ENCODE assay signal across 8 mouse cellular contexts in genomic region chr5:106573742-106574559, GRCm38 (mm10). TPM values are rescaled to one million over a fixed set of nuclear protein-coding genes. Genes with fewer than 3 reads are reported as not detected.
A peak's percentile ranks its signal among the peaks of the same experiment; 100 is the strongest.
DNase-seq lines count a peak whose midpoint lies in the region; ATAC-seq and TF ChIP-seq lines count a peak whose summit lies in the region.

No protein-coding gene starts in this region.

- H3K27me3 ChIP-seq in kidney, embryonic 15.5 days = peaks cover 76% of the 10 kb centered on the region
- H3K27me3 ChIP-seq in embryonic facial prominence, embryonic 10.5 days (replicated peaks; ENCODE audit: low read depth, poor library complexity, severe bottlenecking) = peaks cover 76% of the 10 kb centered on the region
- peaks cover 75% of the 10 kb centered on the region for H3K27me3 ChIP-seq in hindbrain, embryonic 10.5 days (ENCODE audit: insufficient read depth, poor library complexity, severe bottlenecking)
- peaks cover 24% of the 10 kb centered on the region for H3K27me3 ChIP-seq in liver, postnatal 0 days (ENCODE audit: insufficient read depth, low read length)
- no peaks in the 10 kb centered on the region for H3K27me3 ChIP-seq in stomach, embryonic 14.5 days (ENCODE audit: control insufficient read depth, insufficient read depth, low read length)

- peak overlapping the region; percentile 97 for H3K4me2 ChIP-seq in kidney, embryonic 15.5 days
- peak overlapping the region; percentile 98 for H3K4me2 ChIP-seq in liver, postnatal 0 days (ENCODE audit: low read depth, low read length)
- H3K4me2 ChIP-seq in stomach, embryonic 14.5 days (replicated peaks; ENCODE audit: low read depth, low read length) = peak overlapping the region; percentile 100

- H3K36me3 ChIP-seq in kidney, embryonic 15.5 days = no peaks in the 10 kb centered on the region
- no peaks in the 10 kb centered on the region for H3K36me3 ChIP-seq in embryonic facial prominence, embryonic 10.5 days (replicated peaks)
- H3K36me3 ChIP-seq in hindbrain, embryonic 10.5 days = no peaks in the 10 kb centered on the region
- no peaks in the 10 kb centered on the region for H3K36me3 ChIP-seq in liver, postnatal 0 days (replicated peaks; ENCODE audit: insufficient read depth, low read length)
- no peaks in the 10 kb centered on the region for H3K36me3 ChIP-seq in stomach, embryonic 14.5 days (ENCODE audit: control insufficient read depth, insufficient read depth, low read length)

- no peak; the same call in none of the 2 replicates for ATAC-seq in kidney, embryonic 15.5 days (replicated peaks; ENCODE audit: low FRiP score)
- peak; percentile 72 for ATAC-seq in liver, postnatal 0 days
- peak; percentile 60; the same call in 1 of the 2 replicates for ATAC-seq in stomach, embryonic 14.5 days (ENCODE audit: insufficient number of reproducible peaks, insufficient read depth, low FRiP score, low read depth)

- no peaks in the 10 kb centered on the region for H3K9me3 ChIP-seq in kidney, embryonic 15.5 days (replicated peaks)
- H3K9me3 ChIP-seq in embryonic facial prominence, embryonic 10.5 days = no peaks in the 10 kb centered on the region
- no peaks in the 10 kb centered on the region for H3K9me3 ChIP-seq in hindbrain, embryonic 10.5 days
- H3K9me3 ChIP-seq in liver, postnatal 0 days (ENCODE audit: low read length) = no peaks in the 10 kb centered on the region
- H3K9me3 ChIP-seq in stomach, embryonic 14.5 days (ENCODE audit: control insufficient read depth, low read depth, low read length) = no peaks in the 10 kb centered on the region

- TF ChIP-seq EP300 in liver, postnatal 0 days (IDR thresholded peaks at IDR 0.05; ENCODE audit: low read depth) = no peak

- H3K4me3 ChIP-seq in kidney, embryonic 15.5 days (replicated peaks) = peak overlapping the region; percentile 55
- H3K4me3 ChIP-seq in embryonic facial prominence, embryonic 10.5 days = peak overlapping the region; percentile 74
- peak overlapping the region; percentile 68 for H3K4me3 ChIP-seq in hindbrain, embryonic 10.5 days
- H3K4me3 ChIP-seq in liver, postnatal 0 days (ENCODE audit: low read depth, low read length) = peak overlapping the region; percentile 57
- peak overlapping the region; percentile 64 for H3K4me3 ChIP-seq in stomach, embryonic 14.5 days (ENCODE audit: low read depth, low read length)

- peak overlapping the region; percentile 55 for H3K9ac ChIP-seq in kidney, embryonic 15.5 days
- H3K9ac ChIP-seq in liver, postnatal 0 days (replicated peaks) = peak overlapping the region; percentile 53
- H3K9ac ChIP-seq in stomach, embryonic 14.5 days (replicated peaks; ENCODE audit: low read depth, low read length) = peak overlapping the region; percentile 42

- WGBS in kidney, embryonic 15.5 days = 5% methylated on average over 53 of the region's 55 CpGs
- 6% methylated on average over 55 of the region's 55 CpGs for WGBS in embryonic facial prominence, embryonic 10.5 days
- 6% methylated on average over 55 of the region's 55 CpGs for WGBS in hindbrain, embryonic 10.5 days
- 8% methylated on average over 38 of the region's 55 CpGs for WGBS in liver, postnatal 0 days (ENCODE audit: insufficient replicate concordance)
- WGBS in stomach, embryonic 14.5 days = 8% methylated on average over 32 of the region's 55 CpGs

- DNase-seq in kidney, adult 11 months = no peak
- DNase-seq in MEL-GATA-1-ER (ENCODE audit: extremely low read depth, low read depth) = peak; percentile 19
- no peak for DNase-seq in embryonic facial prominence, embryonic 10.5 days (ENCODE audit: low spot score)
- DNase-seq in hindbrain, embryonic 10.5 days (ENCODE audit: low spot score) = no peak
- no peak for DNase-seq in liver, postnatal 0 days
- no peak for DNase-seq in urinary bladder, postnatal 4 days (ENCODE audit: low spot score in 2 of 2)

- TF ChIP-seq CTCF in liver, postnatal 0 days (IDR thresholded peaks at IDR 0.05; ENCODE audit: low read depth) = no peak

- H3K27ac ChIP-seq in kidney, embryonic 15.5 days = no peak overlapping the region
- H3K27ac ChIP-seq in embryonic facial prominence, embryonic 10.5 days (replicated peaks) = peak overlapping the region; percentile 82
- peak overlapping the region; percentile 87 for H3K27ac ChIP-seq in hindbrain, embryonic 10.5 days
- no peak overlapping the region for H3K27ac ChIP-seq in liver, postnatal 0 days (ENCODE audit: low read depth)
- no peak overlapping the region for H3K27ac ChIP-seq in stomach, embryonic 14.5 days (ENCODE audit: low read length)

- H3K4me1 ChIP-seq in kidney, embryonic 15.5 days = peaks cover 13% of the 10 kb centered on the region
- H3K4me1 ChIP-seq in embryonic facial prominence, embryonic 10.5 days = peaks cover 14% of the 10 kb centered on the region
- H3K4me1 ChIP-seq in hindbrain, embryonic 10.5 days (replicated peaks) = peaks cover 15% of the 10 kb centered on the region
- H3K4me1 ChIP-seq in liver, postnatal 0 days (ENCODE audit: insufficient read depth) = peaks cover 8% of the 10 kb centered on the region
- peaks cover 3% of the 10 kb centered on the region; the same call in 1 of the 2 replicates for H3K4me1 ChIP-seq in stomach, embryonic 14.5 days (ENCODE audit: control insufficient read depth, insufficient read depth, low read length)

RNA-seq across cellular contexts. Expression of gene Gm17304, which starts 34.9 kb away (rescaled TPM):
- not detected in 2 replicates for polyA plus RNA-seq in kidney, embryonic 15.5 days (2015; fragmentation: Nextera tagmentation; extraction: Ambion mirVana)
- not detected in 2 replicates for polyA plus RNA-seq in embryonic facial prominence, embryonic 10.5 days (2016; fragmentation: Nextera tagmentation; extraction: Ambion mirVana)
- not detected in 2 replicates for polyA plus RNA-seq in hindbrain, embryonic 10.5 days (2016; fragmentation: Nextera tagmentation; extraction: Ambion mirVana)
- polyA plus RNA-seq in liver, postnatal 0 days (2015; fragmentation: Nextera tagmentation; extraction: Ambion mirVana) = not detected in 2 replicates
- not detected in 2 replicates for polyA plus RNA-seq in stomach, embryonic 14.5 days (2014; fragmentation: Nextera tagmentation; extraction: Ambion mirVana)

Comparison
In these comparisons a context has a peak if more than half of its experiments do, and no peak if none do; other contexts are left out.
1. H3K27ac ChIP-seq: peak in embryonic facial prominence, embryonic 10.5 days (single experiment) and hindbrain, embryonic 10.5 days (single experiment); none in kidney, embryonic 15.5 days (single experiment), liver, postnatal 0 days (single experiment) and stomach, embryonic 14.5 days (single experiment).
2. Peak in every context shown above with its lines, with median percentiles within 50 percentile points of each other: H3K4me2 ChIP-seq, H3K4me3 ChIP-seq and H3K9ac ChIP-seq.